Mouse (Mus musculus) E14TG2a.4 (cell line): ENCODE measurements around the gene Ciao1.

Experiments used
- CTCF ChIP-seq: conservative IDR thresholded peaks from 2 replicates; pipeline ENCODE4 v1.5.1; 2014; ENCODE audit warnings: low read length
- NANOG ChIP-seq: IDR thresholded peaks from 2 replicates; pipeline ENCODE4 v1.6.1; 2014; ENCODE audit warnings: borderline replicate concordance, low read length, mixed read lengths
- POU5F1 ChIP-seq: IDR thresholded peaks from 2 replicates; pipeline ENCODE4 v1.6.1; 2014; ENCODE audit warnings: low read length, borderline replicate concordance

DNA sequence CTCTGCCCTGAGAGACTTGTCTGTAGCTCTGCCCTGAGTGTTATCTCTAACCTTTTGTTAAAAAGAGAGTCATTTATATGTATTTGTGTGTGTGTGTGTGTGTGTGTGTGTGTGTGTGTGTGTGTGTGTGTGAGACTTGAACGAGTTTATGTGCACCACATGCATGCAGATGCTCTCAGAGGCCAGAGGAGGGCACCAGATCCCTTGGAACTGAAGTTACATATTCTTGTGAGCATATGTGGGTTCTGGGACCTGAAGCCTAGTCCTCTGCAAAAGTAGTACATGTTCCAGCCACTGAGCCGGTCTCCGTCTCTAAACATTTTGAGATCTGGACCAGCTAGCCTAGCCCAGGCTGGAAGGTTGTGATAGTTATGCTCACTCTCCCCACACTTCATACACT is 22.4 kb downstream of the Ciao1 start:
- peak; percentile 17; the same call in 1 of the 2 replicates for TF ChIP-seq CTCF
- no peak for TF ChIP-seq POU5F1
- TF ChIP-seq NANOG, result no peak
